Mouse (Mus musculus) left cerebral cortex, postnatal 36 days (tissue): ENCODE measurements at regions not wholly inside any gene's neighbourhood (a gene's known extent, or its start where the extent isn't known, plus 50 kb on each side); places are given as distances from the start of the nearest gene placed in this dataset. TPM values are rescaled to one million over a fixed set of nuclear protein-coding genes. Genes with fewer than 3 reads are reported as not detected.
A peak's percentile ranks its signal among the peaks of the same experiment; 100 is the strongest.

Source experiments
- DNase-seq, 2 experiments: peaks; one replicate each; pipeline ENCODE4 v3.0.0; 2021 to 2022; ENCODE audit warnings: low spot score in 2 of 2, mixed read lengths in 1 of 2
- intact Hi-C: fragments of 180-260 bp; cut with DNase I; formaldehyde crosslinking; loops from one replicate; pipeline ENCODE4 v1.15.1; 2025
- microRNA-seq: library from miRNA; unstranded; fragments of <30 nt; microRNA quantifications from one replicate; pipeline ENCODE4 v1.2.0, GENCODE M21; 2022

GRCm38 (mm10) chr1:83583041-83583440, 175.0 kb upstream of the Sphkap start:
- intact Hi-C loops: no loop called here
- peak; percentile 56 to 60 for DNase-seq

DNA sequence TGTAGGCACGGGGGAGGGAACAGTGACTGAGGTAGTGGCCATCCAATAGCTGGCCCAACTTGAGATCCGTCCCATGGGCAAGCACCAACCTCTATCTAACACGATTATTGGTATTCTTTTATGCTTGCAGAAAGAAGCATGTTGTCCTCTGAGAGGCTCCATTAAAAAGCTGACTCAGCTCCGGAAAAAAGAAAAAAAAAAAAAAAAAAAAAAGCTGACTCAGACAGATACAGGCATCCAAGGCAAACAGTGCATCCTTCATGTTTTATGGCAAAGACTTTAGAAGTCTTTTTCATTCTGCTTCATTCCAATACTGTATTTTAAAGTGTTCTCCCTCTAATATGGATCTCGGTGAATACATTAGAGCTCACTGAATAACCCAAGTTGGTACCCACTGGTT, 162.0 kb upstream of the Sphkap start:
- DNase-seq: no peak
- intact Hi-C loops: no loop called here

- intact Hi-C loops: no loop called here
- no peak for DNase-seq
Observed at GRCm38 (mm10) chr1:83568746-83569145, 160.7 kb upstream of the Sphkap start.

GRCm38 (mm10) chr1:83551617-83552016, 143.6 kb upstream of the Sphkap start:
- intact Hi-C loops: loop anchor here (5.0 kb wide), 1 partner anchor 144 kb away; the partner anchor contains the start of gene Sphkap
- peak; percentile 75 to 79 for DNase-seq

- intact Hi-C loops: no loop called here
- DNase-seq: no peak
Observed at GRCm38 (mm10) chr1:83535461-83535860, 127.5 kb upstream of the Sphkap start.

GRCm38 (mm10) chr1:83527803-83528202, 119.8 kb upstream of the Sphkap start:
- no peak for DNase-seq
- intact Hi-C loops: no loop called here

- DNase-seq: no peak
- intact Hi-C loops: no loop called here
Observed at GRCm38 (mm10) chr1:83509356-83509755, 101.4 kb upstream of the Sphkap start.

DNA sequence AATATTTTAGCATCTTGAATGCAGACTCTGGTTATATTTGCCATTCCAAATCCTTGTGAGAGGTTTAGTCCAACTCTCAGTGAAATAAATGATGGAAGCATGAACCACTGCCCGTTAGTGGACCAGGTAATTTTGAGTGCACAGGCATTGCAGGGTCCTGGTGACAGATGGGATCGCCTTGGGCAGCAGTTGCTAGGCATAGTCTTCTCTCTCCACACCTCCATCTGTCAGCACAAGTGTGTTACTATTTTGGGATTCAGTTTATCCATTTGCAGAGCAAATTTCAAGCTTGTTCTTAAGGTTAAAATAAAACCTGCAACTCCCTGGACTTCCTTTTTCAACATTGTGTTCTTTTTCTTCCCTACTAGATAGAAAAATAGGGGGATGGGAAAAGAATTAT, 97.4 kb upstream of the Sphkap start:
- intact Hi-C loops: no loop called here

GRCm38 (mm10) chr1:83496888-83497287, 88.9 kb upstream of the Sphkap start:
- no peak for DNase-seq
- intact Hi-C loops: no loop called here

More for the DNA sequence above, 97.4 kb upstream of the Sphkap start:
- peak in 1 of 2 experiments; percentile 21 for DNase-seq

DNA sequence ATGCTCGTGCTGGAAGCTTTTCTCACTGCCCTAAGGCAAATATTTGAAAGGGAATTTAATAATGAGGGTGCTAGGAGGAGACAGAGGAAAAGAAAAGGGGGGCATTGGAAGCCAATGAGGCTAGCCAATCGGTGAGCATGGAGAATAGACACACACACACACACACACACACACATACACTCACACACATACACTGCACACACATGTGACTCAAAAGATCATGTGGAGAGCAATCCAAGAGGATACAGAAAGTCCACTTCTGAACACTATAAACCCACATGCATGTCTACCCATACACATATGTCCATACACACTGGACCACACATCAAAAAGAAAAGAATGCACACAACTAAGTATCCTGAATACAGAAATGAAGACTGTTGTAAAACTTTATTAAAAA, 88.4 kb upstream of the Sphkap start:
- no peak for DNase-seq
- intact Hi-C loops: no loop called here

- DNase-seq: no peak
- intact Hi-C loops: no loop called here
Observed at GRCm38 (mm10) chr1:83495022-83495421, 87.0 kb upstream of the Sphkap start.

DNA sequence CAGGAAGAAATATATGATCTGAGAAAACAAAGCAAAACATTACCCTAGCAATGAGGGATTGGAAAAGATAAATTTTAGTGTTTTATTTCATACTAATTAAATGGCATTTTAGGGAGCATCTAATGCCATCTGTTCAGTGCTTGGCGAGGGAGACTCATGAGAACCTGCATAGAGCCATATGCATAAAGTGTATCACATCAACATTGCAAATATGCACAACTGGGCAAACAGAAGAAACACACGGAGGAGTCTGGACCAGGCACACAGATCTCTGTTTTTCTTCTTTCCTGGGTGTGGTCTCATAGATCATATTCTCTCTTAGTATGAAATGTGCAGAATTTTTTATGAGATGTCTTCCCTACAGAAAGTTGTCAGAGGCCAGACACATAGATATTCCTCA, 71.1 kb upstream of the Sphkap start:
- intact Hi-C loops: no loop called here

More for the DNA sequence above, 71.1 kb upstream of the Sphkap start:
- no peak for DNase-seq

Small RNA genes lying in the stretch of these regions (microRNA-seq; reads per million reads assigned to microRNA genes)
- not detected for gene Gm25754
